Mouse (Mus musculus) megakaryocyte, embryonic 14.5 days (primary cell): ENCODE results near the gene Cnn1. TPM values are rescaled to one million over a fixed set of nuclear protein-coding genes. Genes with fewer than 3 reads are reported as not detected.

ENCODE experiments used
- H3K27me3 ChIP-seq: replicated peaks from 2 replicates; pipeline ENCODE3; 2012; ENCODE audit warnings: inconsistent platforms
- H3K36me3 ChIP-seq: replicated peaks from 2 replicates; pipeline ENCODE3; 2012; ENCODE audit warnings: low read length, inconsistent platforms, mixed read lengths
- H3K4me1 ChIP-seq: 2 replicates; pipeline ENCODE4 v1.6.1; 2012; ENCODE audit warnings: inconsistent platforms
- H3K4me3 ChIP-seq: replicated peaks from 2 replicates; pipeline ENCODE3; 2012; ENCODE audit warnings: moderate library complexity, mild to moderate bottlenecking, inconsistent platforms
- H3K9me3 ChIP-seq: 2 replicates; pipeline ENCODE4 v1.6.1; 2012; ENCODE audit warnings: inconsistent platforms
- FLI1 ChIP-seq: IDR thresholded peaks from 2 replicates; pipeline ENCODE4 v1.6.1; 2012; ENCODE audit warnings: low read length, inconsistent platforms, mixed read lengths
- GATA1 ChIP-seq: IDR thresholded peaks from 3 replicates; pipeline ENCODE4 v1.6.1; 2012; ENCODE audit warnings: mixed read lengths, low read length, inconsistent platforms, borderline replicate concordance
- polyA plus RNA-seq: library from polyadenylated mRNA; stranded (reverse); fragments of >175 nt; gene quantifications from 2 replicates; pipeline ENCODE4 v1.2.3, GENCODE M21; 2012; ENCODE audit warnings: low replicate concordance; ENCODE audit not compliant: insufficient read depth

The Cnn1 gene
- polyA plus RNA-seq, 1 experiment = not detected

GRCm38 (mm10) chr9:22056303-22056910, 42.6 kb upstream of the Cnn1 start:
- H3K4me1 ChIP-seq = peaks cover 21% of the 10 kb centered on the region
- H3K36me3 ChIP-seq = peaks cover 58% of the 10 kb centered on the region
- TF ChIP-seq GATA1 (no peak), FLI1 (no peak)
- peaks cover 35% of the 10 kb centered on the region for H3K27me3 ChIP-seq
- no peak overlapping the region for H3K4me3 ChIP-seq
- no peaks in the 10 kb centered on the region for H3K9me3 ChIP-seq

DNA sequence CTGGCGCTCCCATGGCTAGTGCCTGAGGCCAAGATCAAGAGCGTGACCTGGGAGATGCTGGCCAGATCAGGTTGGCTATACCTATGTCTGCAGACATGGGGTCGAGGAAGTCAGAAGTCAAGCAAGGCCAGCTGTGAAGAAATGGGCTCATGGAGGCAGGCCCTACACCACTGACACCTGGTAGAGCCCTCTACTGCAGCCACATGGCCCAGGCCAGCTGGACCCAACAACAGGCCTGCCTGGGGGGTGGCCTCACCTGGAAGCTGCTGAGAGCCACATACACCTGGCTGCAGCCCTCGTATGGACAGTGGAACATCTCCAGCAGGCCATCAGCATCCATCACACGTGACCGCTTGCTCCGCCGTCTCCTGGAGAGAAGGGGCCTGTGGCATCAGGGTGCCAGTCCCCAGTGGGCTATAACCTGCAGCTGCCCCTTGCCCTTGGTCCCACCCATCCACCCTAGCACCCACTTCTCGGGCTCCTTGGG, 41.9 kb upstream of the Cnn1 start:
- peaks cover 63% of the 10 kb centered on the region for H3K36me3 ChIP-seq
- H3K27me3 ChIP-seq = peaks cover 29% of the 10 kb centered on the region
- H3K4me1 ChIP-seq = peaks cover 15% of the 10 kb centered on the region
- H3K9me3 ChIP-seq = no peaks in the 10 kb centered on the region
- TF ChIP-seq FLI1 (no peak), GATA1 (no peak)
- H3K4me3 ChIP-seq = no peak overlapping the region

DNA sequence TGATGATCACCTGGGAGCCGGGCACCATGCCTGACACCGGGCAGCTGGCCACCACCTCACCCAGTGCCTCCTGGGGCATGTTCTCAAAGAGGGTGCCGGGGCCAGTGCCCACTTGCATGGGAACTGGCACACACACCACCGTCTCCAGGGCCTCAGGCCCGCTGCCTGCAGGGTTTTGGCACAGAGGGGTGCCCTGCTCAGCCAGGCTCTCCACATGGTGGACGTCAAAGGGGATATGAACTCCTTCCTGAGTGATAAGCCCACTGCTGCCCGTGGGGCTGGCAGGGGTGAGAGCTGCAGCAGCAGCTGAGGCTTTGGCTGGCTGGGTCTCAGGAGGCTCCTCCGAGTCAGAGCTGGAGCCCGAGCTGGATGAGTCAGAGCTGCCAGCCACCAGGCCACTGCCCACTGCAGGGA, 41.0 kb upstream of the Cnn1 start:
- Histone ChIP-seq H3K9me3 (no peaks in the 10 kb centered on the region), H3K4me1 (peaks cover 13% of the 10 kb centered on the region), H3K27me3 (peaks cover 21% of the 10 kb centered on the region), H3K4me3 (no peak overlapping the region), H3K36me3 (peaks cover 72% of the 10 kb centered on the region)
- TF ChIP-seq GATA1 (no peak), FLI1 (no peak)

- Histone ChIP-seq H3K36me3 (peaks cover 90% of the 10 kb centered on the region), H3K4me3 (no peak overlapping the region), H3K4me1 (peaks cover 11% of the 10 kb centered on the region), H3K27me3 (no peaks in the 10 kb centered on the region), H3K9me3 (no peaks in the 10 kb centered on the region)
- TF ChIP-seq GATA1 (no peak), FLI1 (no peak)
Measured at GRCm38 (mm10) chr9:22061339-22061738, 37.7 kb upstream of the Cnn1 start.

DNA sequence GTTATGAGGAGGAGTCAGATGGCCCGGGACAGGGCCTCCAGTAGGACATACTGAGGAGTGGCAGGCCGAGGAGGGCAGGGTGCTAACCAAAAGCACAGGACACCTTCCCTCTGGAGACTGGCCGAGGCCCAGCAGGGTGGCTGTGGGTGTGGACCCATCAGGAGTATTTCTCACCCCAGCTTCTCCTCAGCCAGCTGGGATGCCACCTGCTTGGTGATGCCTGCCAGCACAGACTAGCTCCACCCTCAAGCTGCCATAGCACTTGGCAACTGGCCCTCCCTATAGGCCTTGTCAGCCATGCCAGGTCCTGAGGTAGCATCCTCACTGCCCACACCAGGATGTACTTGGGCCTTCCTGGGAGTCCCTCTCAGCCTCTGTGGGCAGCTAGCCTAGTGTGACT, 34.7 kb upstream of the Cnn1 start:
- Histone ChIP-seq H3K4me3 (no peak overlapping the region), H3K9me3 (no peaks in the 10 kb centered on the region), H3K4me1 (peaks cover 10% of the 10 kb centered on the region), H3K36me3 (peaks cover 89% of the 10 kb centered on the region), H3K27me3 (no peaks in the 10 kb centered on the region)
- TF ChIP-seq FLI1 = no peak
- no peak for TF ChIP-seq GATA1

GRCm38 (mm10) chr9:22065642-22066041, 33.4 kb upstream of the Cnn1 start:
- no peaks in the 10 kb centered on the region for H3K27me3 ChIP-seq
- TF ChIP-seq FLI1 = no peak
- TF ChIP-seq GATA1 = no peak
- H3K9me3 ChIP-seq = no peaks in the 10 kb centered on the region
- no peak overlapping the region for H3K4me3 ChIP-seq
- H3K36me3 ChIP-seq = peaks cover 81% of the 10 kb centered on the region
- peaks cover 22% of the 10 kb centered on the region for H3K4me1 ChIP-seq

DNA sequence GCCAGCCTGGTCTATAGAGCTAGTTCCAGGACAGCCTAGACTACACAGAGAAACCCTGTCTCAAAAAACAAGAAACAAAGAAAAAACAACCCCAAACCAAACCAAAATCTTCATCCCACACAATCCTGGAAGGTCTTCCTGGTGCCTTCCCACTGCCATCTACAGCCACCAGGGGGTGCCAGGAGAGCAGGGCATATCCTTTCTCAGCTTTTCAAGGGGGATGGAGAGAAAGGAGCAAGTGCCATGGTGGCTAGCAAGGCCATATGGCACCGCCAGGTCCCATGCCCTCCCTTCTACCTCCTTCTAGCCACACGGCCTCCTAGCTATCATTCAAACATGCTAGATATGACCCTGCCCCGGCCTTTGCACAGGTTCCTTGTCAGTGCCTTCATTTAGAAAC, 32.6 kb upstream of the Cnn1 start:
- H3K36me3 ChIP-seq = peaks cover 73% of the 10 kb centered on the region
- no peaks in the 10 kb centered on the region for H3K9me3 ChIP-seq
- H3K27me3 ChIP-seq = no peaks in the 10 kb centered on the region
- H3K4me3 ChIP-seq = peak overlapping the region; percentile 28
- peaks cover 23% of the 10 kb centered on the region for H3K4me1 ChIP-seq
- TF ChIP-seq GATA1 (no peak), FLI1 (no peak)

GRCm38 (mm10) chr9:22067195-22067594, 31.8 kb upstream of the Cnn1 start:
- TF ChIP-seq FLI1 (no peak), GATA1 (no peak)
- Histone ChIP-seq H3K4me3 (no peak overlapping the region), H3K36me3 (peaks cover 69% of the 10 kb centered on the region), H3K4me1 (peaks cover 24% of the 10 kb centered on the region), H3K9me3 (no peaks in the 10 kb centered on the region), H3K27me3 (no peaks in the 10 kb centered on the region)

DNA sequence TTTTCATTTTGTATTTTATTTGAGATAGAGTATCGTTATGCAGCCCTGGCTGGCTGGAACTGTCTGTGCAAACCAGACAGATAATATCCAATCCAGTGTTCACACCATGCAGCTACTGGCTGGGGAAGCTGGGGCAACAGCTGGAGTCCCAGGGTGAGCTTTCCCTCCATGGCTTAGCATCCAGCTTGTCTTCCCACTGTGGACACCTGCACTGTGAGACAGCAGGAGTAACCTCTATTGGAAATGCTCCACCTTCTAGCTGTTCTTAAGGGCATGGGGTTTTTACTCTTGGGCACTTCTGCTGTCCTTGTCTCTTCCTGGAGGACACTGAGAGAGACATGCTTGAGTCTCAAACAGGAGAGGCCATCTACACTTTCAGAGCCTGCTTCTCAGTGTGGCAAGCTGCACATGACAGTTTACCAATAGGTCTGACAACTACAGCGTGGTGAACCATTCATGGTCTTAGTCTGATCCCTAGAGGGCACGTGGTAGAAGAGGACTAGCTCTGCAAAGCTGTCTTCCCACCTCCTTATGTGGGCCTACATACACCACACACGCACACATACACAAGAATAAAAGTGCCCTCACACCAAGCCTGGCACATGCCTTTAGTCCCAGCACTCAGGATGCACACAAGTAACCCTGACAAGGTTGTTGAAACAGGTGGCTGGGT, 29.0 kb upstream of the Cnn1 start:
- Histone ChIP-seq H3K4me1 (peaks cover 29% of the 10 kb centered on the region), H3K9me3 (no peaks in the 10 kb centered on the region), H3K27me3 (no peaks in the 10 kb centered on the region), H3K4me3 (peak overlapping the region; percentile 98), H3K36me3 (peaks cover 69% of the 10 kb centered on the region)
- TF ChIP-seq FLI1 (no peak), GATA1 (no peak)
